23 mouse cellular contexts compared by ENCODE assay signal in genomic region chr12:69442321-69442720, GRCm38 (mm10).
DNase-seq lines count a peak whose midpoint lies in the region; ATAC-seq and TF ChIP-seq lines count a peak whose summit lies in the region.
"Had no signal": no experiment of that assay in that cellular context is flagged by ENCODE, and none has a peak within 500 bp of the region (broad histone marks: within the 10 kb centered on the region; RNA-seq: fewer than 3 reads in every experiment).

No protein-coding gene starts in this region.

- H3K4me2 ChIP-seq in kidney, embryonic 15.5 days: no peak overlapping the region
- no peak overlapping the region for H3K4me2 ChIP-seq in kidney, postnatal 0 days (ENCODE audit: low read length)
- peak overlapping the region; percentile 22; the same call in 1 of the 2 replicates for H3K4me2 ChIP-seq in stomach, embryonic 15.5 days
- H3K4me2 ChIP-seq: forebrain, embryonic 13.5 days; heart, embryonic 15.5 days; liver, embryonic 11.5 days; midbrain, embryonic 12.5 days; neural tube, embryonic 12.5 days had no signal

- peak; percentile 59; the same call in 1 of the 2 replicates for ATAC-seq in kidney, embryonic 15.5 days (replicated peaks; ENCODE audit: low FRiP score)
- ATAC-seq in Patski: peak; percentile 51
- ATAC-seq in kidney, postnatal 0 days (replicated peaks; ENCODE audit: low FRiP score, low read depth): peak; percentile 58; the same call in 1 of the 2 replicates
- peak; percentile 51 for ATAC-seq in stomach, embryonic 15.5 days (ENCODE audit: insufficient read depth, low FRiP score, low read depth)
- ATAC-seq: forebrain, embryonic 13.5 days; hindbrain, embryonic 16.5 days had no signal

- DNase-seq in kidney, adult 2 months: no peak
- no peak for DNase-seq in Patski (ENCODE audit: low read depth, low spot score)
- peak; percentile 41 for DNase-seq in kidney, postnatal 0 days (ENCODE audit: low spot score)
- no peak for DNase-seq in layer of hippocampus, postnatal 14 days (ENCODE audit: low spot score in 2 of 2)
- no peak for DNase-seq in adrenal gland, postnatal 4 days (ENCODE audit: low spot score in 2 of 2)
- no peak for DNase-seq in layer of hippocampus, adult 18-20 months (ENCODE audit: low spot score in 2 of 2)
- DNase-seq: adrenal gland, adult 2 months; cerebellum, adult 8-10 months; gastrocnemius, postnatal 25 days; heart, postnatal 4 days; lung, adult 2 months; right cerebral cortex, postnatal 4 days; thymus, postnatal 4 days had no signal

- no peak overlapping the region for H3K4me3 ChIP-seq in kidney, embryonic 15.5 days (replicated peaks)
- H3K4me3 ChIP-seq in kidney, adult 2 months (ENCODE audit: insufficient read depth, low read depth, low read length): no peak overlapping the region
- no peak overlapping the region for H3K4me3 ChIP-seq in kidney, postnatal 0 days (replicated peaks; ENCODE audit: low read depth, low read length)
- no peak overlapping the region for H3K4me3 ChIP-seq in stomach, embryonic 15.5 days (replicated peaks)
- H3K4me3 ChIP-seq: embryonic facial prominence, embryonic 10.5 days; forebrain, embryonic 13.5 days; heart, embryonic 15.5 days; midbrain, embryonic 12.5 days; neural tube, embryonic 12.5 days had no signal

- no peaks in the 10 kb centered on the region for H3K27me3 ChIP-seq in kidney, embryonic 15.5 days
- no peaks in the 10 kb centered on the region for H3K27me3 ChIP-seq in kidney, adult 2 months (replicated peaks; ENCODE audit: control insufficient read depth, insufficient read depth, low read length)
- no peaks in the 10 kb centered on the region for H3K27me3 ChIP-seq in Patski
- no peaks in the 10 kb centered on the region for H3K27me3 ChIP-seq in kidney, postnatal 0 days (ENCODE audit: insufficient read depth, low read length)
- H3K27me3 ChIP-seq in stomach, embryonic 15.5 days (replicated peaks): no peaks in the 10 kb centered on the region
- H3K27me3 ChIP-seq: CH12.LX; forebrain, embryonic 13.5 days; heart, embryonic 15.5 days; midbrain, embryonic 12.5 days; neural tube, embryonic 12.5 days had no signal

- H3K9me3 ChIP-seq in kidney, embryonic 15.5 days (replicated peaks): no peaks in the 10 kb centered on the region
- no peaks in the 10 kb centered on the region for H3K9me3 ChIP-seq in kidney, postnatal 0 days (replicated peaks; ENCODE audit: low read length)
- H3K9me3 ChIP-seq in stomach, embryonic 15.5 days: no peaks in the 10 kb centered on the region
- H3K9me3 ChIP-seq: embryonic facial prominence, embryonic 10.5 days; forebrain, embryonic 13.5 days; heart, embryonic 15.5 days; midbrain, embryonic 12.5 days; neural tube, embryonic 12.5 days had no signal

- in situ Hi-C loops in Patski (cut with MboI; ENCODE audit: low pct_unique_long_range_greater_than_20kb): no loop called here

- 23% methylated on average over 6 of the region's 6 CpGs for WGBS in kidney, embryonic 15.5 days
- WGBS in kidney, adult 2 months: 26% methylated on average over 6 of the region's 6 CpGs
- 26% methylated on average over 6 of the region's 6 CpGs for WGBS in kidney, postnatal 0 days
- 23% methylated on average over 6 of the region's 6 CpGs for WGBS in stomach, embryonic 15.5 days

- no peak for TF ChIP-seq CTCF in kidney, adult 2 months (conservative IDR thresholded peaks at IDR 0.05; ENCODE audit: insufficient read depth, insufficient read length, low read depth, low read length)
- TF ChIP-seq CTCF in Patski (IDR thresholded peaks at IDR 0.05): no peak
- TF ChIP-seq CTCF in kidney, postnatal 0 days (IDR thresholded peaks at IDR 0.05; ENCODE audit: low read depth): no peak

- CTCF ChIA-PET in Patski (lab: Charles Lee): interaction anchor here (0.6 to 1.5 kb wide), 4 partner anchors 8 to 26 kb away, joined by 3 to 4 read pairs (median 3); no protein-coding TSS in a partner anchor

- peaks cover 29% of the 10 kb centered on the region for H3K4me1 ChIP-seq in kidney, embryonic 15.5 days
- H3K4me1 ChIP-seq in kidney, adult 2 months (ENCODE audit: control insufficient read depth, insufficient read depth, low read length): peaks cover 7% of the 10 kb centered on the region; the same call in 1 of the 2 replicates
- peaks cover 14% of the 10 kb centered on the region for H3K4me1 ChIP-seq in kidney, postnatal 0 days (replicated peaks; ENCODE audit: insufficient read depth, low read length)
- H3K4me1 ChIP-seq in stomach, embryonic 15.5 days: peaks cover 14% of the 10 kb centered on the region

- no peak overlapping the region for H3K9ac ChIP-seq in kidney, embryonic 15.5 days
- H3K9ac ChIP-seq in kidney, postnatal 0 days (ENCODE audit: low read depth, low read length): no peak overlapping the region
- no peak overlapping the region for H3K9ac ChIP-seq in stomach, embryonic 15.5 days
- H3K9ac ChIP-seq: forebrain, embryonic 13.5 days; heart, embryonic 15.5 days; midbrain, embryonic 12.5 days; neural tube, embryonic 12.5 days had no signal

- H3K27ac ChIP-seq in kidney, embryonic 15.5 days: no peak overlapping the region
- no peak overlapping the region for H3K27ac ChIP-seq in kidney, adult 2 months (ENCODE audit: insufficient read depth, low read depth, low read length)
- no peak overlapping the region for H3K27ac ChIP-seq in kidney, postnatal 0 days
- H3K27ac ChIP-seq in stomach, embryonic 15.5 days: peak overlapping the region; percentile 73
- H3K27ac ChIP-seq: embryonic facial prominence, embryonic 10.5 days; forebrain, embryonic 13.5 days; heart, embryonic 15.5 days; midbrain, embryonic 12.5 days; neural tube, embryonic 12.5 days had no signal

- POLR2A ChIA-PET in Patski (lab: Charles Lee): interaction anchor here (0.6 kb wide), 1 partner anchor 16 kb away, joined by 3 read pairs; no protein-coding TSS in a partner anchor

- no peaks in the 10 kb centered on the region for H3K36me3 ChIP-seq in kidney, embryonic 15.5 days
- H3K36me3 ChIP-seq in kidney, adult 2 months (ENCODE audit: control insufficient read depth, insufficient read depth, low read length): no peaks in the 10 kb centered on the region
- no peaks in the 10 kb centered on the region for H3K36me3 ChIP-seq in kidney, postnatal 0 days (ENCODE audit: insufficient read depth, low read length)
- H3K36me3 ChIP-seq in stomach, embryonic 15.5 days: no peaks in the 10 kb centered on the region
- H3K36me3 ChIP-seq: embryonic facial prominence, embryonic 10.5 days; heart, embryonic 15.5 days; midbrain, embryonic 12.5 days; neural tube, embryonic 12.5 days had no signal

- TF ChIP-seq POLR2A in kidney, adult 2 months (IDR thresholded peaks at IDR 0.05; ENCODE audit: low read depth, low read length): no peak
